Mouse (Mus musculus): ENCODE measurements around the gene Zfp64.

The Zfp64 gene

GRCm38 (mm10) chr2:168851545-168851944 is 103.8 kb downstream of the Zfp64 start:
- DNase-seq (ENCODE audit: low read depth, low spot score): peak; percentile 54

- no peak for DNase-seq (ENCODE audit: low read depth, low spot score)
Observed at GRCm38 (mm10) chr2:168848553-168848952, 106.8 kb downstream of the Zfp64 start.

GRCm38 (mm10) chr2:168846180-168846720 is 109.1 kb downstream of the Zfp64 start:
- peak; percentile 65 for DNase-seq (ENCODE audit: low read depth, low spot score)

All from R1 (cell line).